Mouse (Mus musculus): ENCODE data around the gene Calcb. TPM values are rescaled to one million over a fixed set of nuclear protein-coding genes. Genes with fewer than 3 reads are reported as not detected.
A peak's percentile ranks its signal among the peaks of the same experiment; 100 is the strongest.

Calcb gene
- polyA plus RNA-seq, 1 experiment from 2014 or later: 2.3 TPM

DNA sequence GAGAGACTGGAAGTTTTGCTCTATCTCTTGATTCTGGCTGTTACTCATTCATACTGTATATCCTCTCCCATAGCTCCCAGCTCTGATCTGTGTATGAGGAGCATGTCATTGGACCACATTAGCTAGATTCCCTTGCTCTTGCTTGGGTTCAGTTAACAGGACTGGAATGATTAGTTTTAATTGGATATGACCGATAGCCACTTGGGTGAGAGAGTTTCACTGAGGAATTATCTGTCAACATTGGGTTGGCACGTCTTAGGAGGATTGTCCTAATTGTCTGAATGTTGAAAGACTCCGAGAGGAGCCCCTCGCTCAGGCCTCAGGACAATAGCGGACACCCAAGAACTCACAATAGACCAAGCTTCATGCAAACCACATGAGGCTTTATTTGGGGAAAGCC lies 17.8 kb downstream of the Calcb start:
- no peaks in the 10 kb centered on the region for H3K27me3 ChIP-seq (replicated peaks)
- H3K4me2 ChIP-seq (replicated peaks): no peak overlapping the region
- no peak overlapping the region for H3K27ac ChIP-seq
- H3K4me3 ChIP-seq (replicated peaks): no peak overlapping the region
- H3K9me3 ChIP-seq: no peaks in the 10 kb centered on the region
- no peaks in the 10 kb centered on the region for H3K4me1 ChIP-seq (replicated peaks)
- H3K36me3 ChIP-seq: no peaks in the 10 kb centered on the region
- no peak overlapping the region for H3K9ac ChIP-seq
- ATAC-seq: no peak
- WGBS: 83% methylated on average over 5 of the region's 5 CpGs

DNA sequence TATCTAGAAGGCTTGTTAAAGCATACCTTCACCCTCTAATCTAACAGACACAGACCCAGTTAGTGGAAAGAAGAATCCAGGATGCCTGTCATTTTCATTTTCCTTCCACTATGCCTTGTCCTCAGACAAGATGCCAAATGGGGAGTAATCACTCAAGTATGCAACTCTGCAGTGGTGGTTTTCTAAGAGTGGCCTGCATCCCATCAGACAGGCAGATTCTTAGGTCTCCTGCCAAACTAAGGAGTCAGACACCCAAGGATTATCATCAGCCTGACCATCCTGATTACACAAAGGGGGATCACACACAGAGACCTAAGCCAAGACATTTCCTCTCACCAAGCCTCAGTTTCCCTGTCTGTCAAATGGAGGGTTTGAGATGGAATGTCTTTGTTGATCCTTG lies 19.7 kb downstream of the Calcb start:
- H3K4me3 ChIP-seq (replicated peaks): no peak overlapping the region
- ATAC-seq: no peak
- no peaks in the 10 kb centered on the region for H3K36me3 ChIP-seq
- H3K9ac ChIP-seq: no peak overlapping the region
- no peaks in the 10 kb centered on the region for H3K9me3 ChIP-seq
- H3K4me1 ChIP-seq (replicated peaks): no peaks in the 10 kb centered on the region
- H3K27me3 ChIP-seq (replicated peaks): no peaks in the 10 kb centered on the region
- H3K27ac ChIP-seq: no peak overlapping the region
- H3K4me2 ChIP-seq (replicated peaks): no peak overlapping the region

- Histone ChIP-seq H3K9ac (no peak overlapping the region), H3K27me3 (replicated peaks) (no peaks in the 10 kb centered on the region), H3K4me3 (replicated peaks) (no peak overlapping the region), H3K27ac (no peak overlapping the region), H3K4me1 (replicated peaks) (peaks cover 2% of the 10 kb centered on the region; the same call in 1 of the 2 replicates), H3K9me3 (no peaks in the 10 kb centered on the region), H3K4me2 (replicated peaks) (no peak overlapping the region), H3K36me3 (no peaks in the 10 kb centered on the region)
- no peak for ATAC-seq
- WGBS: 53% methylated on average over 6 of the region's 6 CpGs
Measured at GRCm38 (mm10) chr7:114740360-114741165, 22.1 kb downstream of the Calcb start.

DNA sequence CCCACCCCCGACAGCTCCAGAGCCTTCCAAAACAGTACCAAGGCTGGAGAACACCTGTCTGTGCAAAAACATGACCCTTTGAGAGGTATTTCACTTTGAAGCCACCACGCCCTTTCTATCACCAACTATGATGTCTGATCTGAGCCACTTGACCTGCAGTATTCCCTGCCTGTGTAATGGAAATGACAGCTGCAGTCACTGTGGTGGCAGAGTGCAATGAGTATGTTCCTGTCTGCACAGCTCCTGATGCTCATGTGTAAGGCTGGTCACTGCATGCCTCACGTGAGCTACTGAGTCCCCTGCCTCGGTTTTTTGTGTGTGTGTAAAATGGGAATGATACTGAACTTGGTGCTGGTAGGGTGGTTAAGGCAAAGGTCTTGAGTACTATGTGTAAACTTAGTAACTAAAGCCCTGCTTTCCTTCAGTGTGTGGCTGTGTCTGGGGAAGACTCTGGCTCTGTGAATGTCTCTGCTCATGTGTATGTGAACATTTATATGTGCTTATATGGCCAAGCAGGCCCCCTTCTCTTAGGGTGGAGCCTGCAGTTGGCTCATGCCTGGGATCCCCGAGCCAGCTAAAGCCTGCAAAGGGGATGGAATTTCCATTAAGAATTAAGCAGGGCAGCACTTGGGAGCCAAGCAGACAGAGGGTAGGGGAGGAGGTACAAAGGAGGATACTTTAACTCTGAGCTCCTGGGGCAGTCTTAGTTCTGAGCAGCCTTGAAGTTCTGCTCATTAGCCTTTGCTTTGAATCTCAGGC lies 24.8 kb downstream of the Calcb start, which contains the start of gene Insc:
TSS of gene Insc (plus strand) at position 673 of the 759 bp plus-strand sequence.
- peak within 1 kb of the TSS; percentile 78 for H3K27ac ChIP-seq
- ATAC-seq: peak; percentile 66

DNA sequence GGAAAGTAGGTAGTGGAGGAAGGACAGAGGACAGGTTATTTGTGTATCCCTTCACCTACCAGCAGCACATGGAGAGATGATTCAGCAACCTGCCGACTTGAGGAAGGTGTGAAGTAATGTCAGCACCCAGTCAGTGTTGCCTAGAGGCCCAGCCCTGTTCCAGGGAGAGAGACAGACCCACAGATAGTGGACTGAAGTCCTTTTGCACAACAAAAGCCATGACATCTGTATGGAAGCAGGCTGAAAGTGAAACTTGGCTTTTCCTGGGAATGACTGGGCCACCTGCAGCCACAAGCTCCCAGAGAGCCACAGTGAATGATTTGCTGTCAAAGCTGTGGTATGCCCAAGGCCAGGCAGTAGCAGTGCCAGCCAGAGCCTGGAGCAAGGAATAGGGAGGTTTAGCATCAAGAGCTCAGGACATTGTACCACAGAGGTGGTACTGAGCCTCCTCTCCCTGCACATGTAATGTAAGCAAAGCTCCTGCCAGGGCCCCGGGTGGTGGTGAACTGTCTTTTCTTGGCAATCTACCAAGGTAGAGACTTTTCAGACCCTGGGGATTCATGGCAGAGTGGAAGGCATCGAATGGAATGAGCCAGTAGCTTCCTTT lies 26.3 kb downstream of the Calcb start:
- no peak for ATAC-seq

More for the DNA sequence above, 24.8 kb downstream of the Calcb start, which contains the start of gene Insc:
- Histone ChIP-seq H3K4me2 (replicated peaks) (0 out of 2 replicates have a peak within 1 kb of the TSS, but pooled peaks have one; percentile 17), H3K4me3 (replicated peaks) (peak within 1 kb of the TSS; percentile 14), H3K9ac (no peak within 1 kb of the TSS), H3K9me3 (no peaks in the 10 kb centered on the region), H3K4me1 (replicated peaks) (peaks cover 4% of the 10 kb centered on the region; the same call in 1 of the 2 replicates), H3K36me3 (no peaks in the 10 kb centered on the region), H3K27me3 (replicated peaks) (no peaks in the 10 kb centered on the region)
- 70% methylated on average over 5 of the region's 5 CpGs for WGBS

DNA sequence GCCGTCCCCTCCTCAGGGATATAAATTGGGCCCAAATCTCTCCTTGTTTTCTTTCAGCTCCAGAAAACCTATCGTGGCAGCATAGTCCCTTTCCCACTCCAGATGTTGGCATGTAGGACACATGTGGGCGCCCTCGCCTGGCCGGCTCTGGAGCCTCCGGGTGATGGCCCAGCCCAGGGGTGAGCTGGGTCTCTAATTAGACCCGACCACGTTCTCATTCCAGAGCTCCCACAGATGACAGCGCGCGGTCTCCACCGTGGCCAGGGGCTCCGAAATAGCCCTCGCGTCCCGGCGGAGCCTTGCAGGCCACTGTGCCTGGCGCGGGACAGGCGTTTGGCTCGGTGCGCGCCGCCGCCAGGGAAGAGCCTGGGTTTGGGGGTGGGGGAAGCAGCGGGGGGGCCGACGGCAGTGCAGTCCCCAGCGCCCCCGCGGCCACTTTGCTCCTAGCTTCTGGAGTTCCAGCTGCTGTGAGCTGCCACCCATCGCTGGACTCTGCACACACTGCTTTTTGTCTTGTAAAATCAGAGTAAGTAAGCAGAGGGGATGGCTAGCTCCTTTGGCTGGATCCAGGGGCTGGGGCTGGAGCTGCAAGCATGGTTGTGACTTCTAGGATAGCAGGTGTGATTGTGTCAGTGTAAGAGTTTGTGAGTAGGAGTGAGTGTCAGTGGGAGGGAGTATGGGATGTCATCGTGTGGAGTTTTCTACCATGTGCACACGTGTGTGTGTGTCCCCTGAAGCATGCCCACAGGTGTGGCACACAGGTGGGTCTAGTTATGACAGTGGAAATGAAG lies 27.2 kb downstream of the Calcb start:
- ATAC-seq: peak; percentile 41; the same call in 1 of the 2 replicates
- no peaks in the 10 kb centered on the region for H3K36me3 ChIP-seq
- 4% methylated on average over 34 of the region's 34 CpGs for WGBS
- peak overlapping the region; percentile 74 for H3K4me2 ChIP-seq (replicated peaks)
- H3K27ac ChIP-seq: no peak overlapping the region
- no peaks in the 10 kb centered on the region for H3K27me3 ChIP-seq (replicated peaks)
- peak overlapping the region; percentile 34 for H3K4me3 ChIP-seq (replicated peaks)
- H3K9ac ChIP-seq: peak overlapping the region; percentile 33
- H3K4me1 ChIP-seq (replicated peaks): peaks cover 4% of the 10 kb centered on the region; the same call in 1 of the 2 replicates
- no peaks in the 10 kb centered on the region for H3K9me3 ChIP-seq

More for the DNA sequence above, 26.3 kb downstream of the Calcb start:
- Histone ChIP-seq H3K36me3 (no peaks in the 10 kb centered on the region), H3K9me3 (no peaks in the 10 kb centered on the region), H3K9ac (no peak overlapping the region), H3K4me3 (replicated peaks) (no peak overlapping the region), H3K27me3 (replicated peaks) (no peaks in the 10 kb centered on the region), H3K4me1 (replicated peaks) (peaks cover 4% of the 10 kb centered on the region; the same call in 1 of the 2 replicates), H3K4me2 (replicated peaks) (peak overlapping the region; percentile 74; the same call in 1 of the 2 replicates), H3K27ac (peak overlapping the region; percentile 25; the same call in 1 of the 2 replicates)
- WGBS: 51% methylated on average over 3 of the region's 3 CpGs

DNA sequence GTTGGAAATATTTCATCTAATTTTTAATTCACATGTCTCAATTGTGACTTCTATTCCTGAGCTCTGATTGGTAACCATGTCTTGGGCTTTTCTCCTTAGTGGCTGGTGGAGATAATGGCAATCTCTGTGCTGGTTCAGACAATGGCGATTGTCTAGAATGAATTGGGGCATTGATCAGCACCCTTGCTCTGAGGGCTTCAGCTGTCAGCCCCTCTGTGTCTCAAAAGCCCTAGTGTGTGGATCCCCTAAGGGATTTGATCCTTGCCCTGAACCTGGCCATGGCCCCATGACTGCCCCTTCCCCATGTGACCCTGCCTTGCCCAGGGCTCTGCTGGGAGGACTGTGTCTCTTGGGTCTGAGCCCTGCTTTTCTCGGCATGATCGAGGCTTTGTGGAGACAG lies 29.2 kb downstream of the Calcb start:
- H3K4me3 ChIP-seq (replicated peaks): no peak overlapping the region
- H3K27ac ChIP-seq: no peak overlapping the region
- no peak overlapping the region for H3K9ac ChIP-seq
- H3K27me3 ChIP-seq (replicated peaks): no peaks in the 10 kb centered on the region
- no peak overlapping the region for H3K4me2 ChIP-seq (replicated peaks)
- H3K36me3 ChIP-seq: no peaks in the 10 kb centered on the region
- no peaks in the 10 kb centered on the region for H3K9me3 ChIP-seq
- 74% methylated on average over 3 of the region's 3 CpGs for WGBS
- ATAC-seq: no peak
- peaks cover 4% of the 10 kb centered on the region; the same call in 1 of the 2 replicates for H3K4me1 ChIP-seq (replicated peaks)

DNA sequence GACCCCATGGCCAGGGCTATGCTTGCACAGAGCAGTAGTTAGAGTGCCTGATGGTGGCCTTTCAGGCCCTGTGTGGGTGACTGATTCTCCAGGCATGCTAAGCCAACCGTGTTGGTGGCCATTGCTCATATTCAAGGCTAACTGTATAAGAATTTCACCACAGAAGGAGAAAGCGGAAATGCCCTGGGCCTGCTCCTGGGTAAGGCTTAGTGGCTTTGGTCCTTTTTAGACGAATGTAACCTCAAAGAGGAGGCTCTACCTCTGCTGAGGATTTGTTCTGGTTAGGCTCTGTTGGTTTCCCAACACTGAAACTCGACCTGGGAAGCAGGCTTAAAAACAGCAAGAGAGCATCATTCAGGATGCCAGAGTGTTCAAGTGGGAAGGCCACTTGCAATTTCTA lies 29.8 kb downstream of the Calcb start:
- 67% methylated on average over 4 of the region's 4 CpGs for WGBS
- no peak overlapping the region for H3K4me3 ChIP-seq (replicated peaks)
- H3K27ac ChIP-seq: no peak overlapping the region
- H3K4me2 ChIP-seq (replicated peaks): no peak overlapping the region
- no peaks in the 10 kb centered on the region for H3K36me3 ChIP-seq
- H3K9ac ChIP-seq: no peak overlapping the region
- no peaks in the 10 kb centered on the region for H3K27me3 ChIP-seq (replicated peaks)
- no peak for ATAC-seq
- H3K4me1 ChIP-seq (replicated peaks): peaks cover 4% of the 10 kb centered on the region; the same call in 1 of the 2 replicates
- no peaks in the 10 kb centered on the region for H3K9me3 ChIP-seq

DNA sequence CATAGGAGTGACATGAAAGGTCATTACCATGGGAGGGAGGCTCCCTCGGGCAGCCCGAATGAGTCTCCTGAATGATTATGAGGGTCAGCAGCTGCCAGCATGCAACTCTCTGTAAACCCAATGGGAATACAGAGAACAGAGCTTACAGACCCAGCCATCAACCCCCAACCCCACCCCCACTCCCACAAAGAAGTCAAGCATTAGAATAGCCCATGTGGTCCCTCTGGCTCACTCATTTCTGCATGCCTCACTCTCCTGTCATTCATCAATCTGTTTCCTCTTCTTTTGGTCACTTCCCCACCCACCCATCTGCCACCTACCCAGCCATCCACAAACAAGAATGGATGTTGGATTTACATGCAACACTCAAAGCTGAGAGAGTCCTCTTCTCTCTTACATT lies 35.0 kb downstream of the Calcb start:
- no peak for ATAC-seq
- H3K9ac ChIP-seq: no peak overlapping the region
- H3K4me3 ChIP-seq (replicated peaks): no peak overlapping the region
- H3K36me3 ChIP-seq: no peaks in the 10 kb centered on the region
- no peak overlapping the region for H3K27ac ChIP-seq
- WGBS: 62% methylated on average over 2 of the region's 2 CpGs
- H3K4me2 ChIP-seq (replicated peaks): no peak overlapping the region
- no peaks in the 10 kb centered on the region for H3K27me3 ChIP-seq (replicated peaks)
- no peaks in the 10 kb centered on the region for H3K4me1 ChIP-seq (replicated peaks)
- H3K9me3 ChIP-seq: no peaks in the 10 kb centered on the region

GRCm38 (mm10) chr7:114754196-114754595 lies 35.8 kb downstream of the Calcb start:
- Histone ChIP-seq H3K27me3 (replicated peaks) (no peaks in the 10 kb centered on the region), H3K27ac (no peak overlapping the region), H3K4me1 (replicated peaks) (no peaks in the 10 kb centered on the region), H3K36me3 (no peaks in the 10 kb centered on the region), H3K4me2 (replicated peaks) (no peak overlapping the region), H3K9ac (no peak overlapping the region), H3K4me3 (replicated peaks) (no peak overlapping the region), H3K9me3 (no peaks in the 10 kb centered on the region)
- no peak for ATAC-seq
- WGBS: 35% methylated on average over 1 of the region's 1 CpGs

- no peak for ATAC-seq
- 88% methylated on average over 8 of the region's 8 CpGs for WGBS
- Histone ChIP-seq H3K9me3 (no peaks in the 10 kb centered on the region), H3K27ac (no peak overlapping the region), H3K36me3 (no peaks in the 10 kb centered on the region), H3K4me1 (replicated peaks) (no peaks in the 10 kb centered on the region), H3K4me2 (replicated peaks) (no peak overlapping the region), H3K4me3 (replicated peaks) (no peak overlapping the region), H3K9ac (no peak overlapping the region), H3K27me3 (replicated peaks) (no peaks in the 10 kb centered on the region)
Measured at GRCm38 (mm10) chr7:114754626-114755025, 36.2 kb downstream of the Calcb start.

Data from intestine, embryonic 15.5 days (tissue).